In genomic region chr11:84886767-84887511, GRCm38 (mm10) we compare ENCODE assay signal across 17 mouse cellular contexts. TPM values are rescaled to one million over a fixed set of nuclear protein-coding genes. Genes with fewer than 3 reads are reported as not detected.
DNase-seq lines count a peak whose midpoint lies in the region; ATAC-seq and TF ChIP-seq lines count a peak whose summit lies in the region.
"Had no signal": no experiment of that assay in that cellular context is flagged by ENCODE, and none has a peak within 500 bp of the region (broad histone marks: within the 10 kb centered on the region; RNA-seq: fewer than 3 reads in every experiment).

No protein-coding gene starts in this region.

- DNase-seq in kidney, adult 9 months = peak; percentile 54
- peak; percentile 32 for DNase-seq in testis, postnatal 10 days (ENCODE audit: low spot score)
- DNase-seq in testis, postnatal 14 days (ENCODE audit: low spot score) = no peak
- no peak for DNase-seq in adrenal gland, adult 2 months
- DNase-seq in embryo, embryonic 10 days (ENCODE audit: low spot score) = no peak
- DNase-seq: adrenal gland, postnatal 10 days; cerebellum, adult 11 months; cerebellum, adult 8-10 months; cerebellum, postnatal 14 days; gastrocnemius, postnatal 14 days; heart, postnatal 10 days had no signal

- H3K9me3 ChIP-seq in kidney, embryonic 15.5 days (replicated peaks) = no peaks in the 10 kb centered on the region
- H3K9me3 ChIP-seq in intestine, embryonic 15.5 days = no peaks in the 10 kb centered on the region
- H3K9me3 ChIP-seq: embryonic facial prominence, embryonic 12.5 days; forebrain, embryonic 15.5 days; hindbrain, embryonic 13.5 days had no signal

- no peak overlapping the region for H3K4me3 ChIP-seq in kidney, embryonic 15.5 days (replicated peaks)
- H3K4me3 ChIP-seq in intestine, embryonic 15.5 days (replicated peaks) = no peak overlapping the region
- 0 out of 2 replicates have a peak overlapping the region, but pooled peaks have one; percentile 24 for H3K4me3 ChIP-seq in small intestine, adult 2 months (ENCODE audit: low read depth, low read length)
- H3K4me3 ChIP-seq: embryonic facial prominence, embryonic 12.5 days; forebrain, embryonic 15.5 days; hindbrain, embryonic 13.5 days had no signal

- peaks cover 87% of the 10 kb centered on the region for H3K36me3 ChIP-seq in kidney, embryonic 15.5 days
- H3K36me3 ChIP-seq in intestine, embryonic 15.5 days = peaks cover 19% of the 10 kb centered on the region; the same call in 1 of the 2 replicates
- peaks cover 33% of the 10 kb centered on the region for H3K36me3 ChIP-seq in small intestine, adult 2 months (ENCODE audit: control insufficient read depth, insufficient read depth, low read length)

- 83% methylated on average over 11 of the region's 11 CpGs for WGBS in kidney, embryonic 15.5 days
- 79% methylated on average over 11 of the region's 11 CpGs for WGBS in intestine, embryonic 15.5 days
- 46% methylated on average over 11 of the region's 11 CpGs for WGBS in small intestine, adult 2 months

- no peak overlapping the region for H3K9ac ChIP-seq in kidney, embryonic 15.5 days
- no peak overlapping the region for H3K9ac ChIP-seq in intestine, embryonic 15.5 days
- H3K9ac ChIP-seq: embryonic facial prominence, embryonic 12.5 days; forebrain, embryonic 15.5 days; hindbrain, embryonic 13.5 days had no signal

- no peaks in the 10 kb centered on the region for H3K4me1 ChIP-seq in kidney, embryonic 15.5 days
- 0 out of 2 replicates have a peak, but pooled peaks cover 3% of the 10 kb centered on the region for H3K4me1 ChIP-seq in intestine, embryonic 15.5 days (replicated peaks)
- H3K4me1 ChIP-seq in small intestine, adult 2 months (ENCODE audit: control insufficient read depth, insufficient read depth, insufficient read length, low read length) = peaks cover 7% of the 10 kb centered on the region; the same call in 1 of the 2 replicates
- H3K4me1 ChIP-seq: embryonic facial prominence, embryonic 12.5 days; forebrain, embryonic 15.5 days; hindbrain, embryonic 13.5 days had no signal

- H3K27ac ChIP-seq in kidney, embryonic 15.5 days = no peak overlapping the region
- peak overlapping the region; percentile 74 for H3K27ac ChIP-seq in intestine, embryonic 15.5 days
- H3K27ac ChIP-seq in small intestine, adult 2 months (ENCODE audit: insufficient read depth, low read depth, low read length) = peak overlapping the region; percentile 97
- H3K27ac ChIP-seq: embryonic facial prominence, embryonic 12.5 days; forebrain, embryonic 15.5 days; hindbrain, embryonic 13.5 days had no signal

- TF ChIP-seq POLR2A in small intestine, adult 2 months (IDR thresholded peaks at IDR 0.05; ENCODE audit: low read depth, low read length) = no peak

- no peak for TF ChIP-seq CTCF in small intestine, adult 2 months (IDR thresholded peaks at IDR 0.05; ENCODE audit: extremely low read depth, insufficient read length, insufficient replicate concordance, low read depth, low read length)

- H3K4me2 ChIP-seq in kidney, embryonic 15.5 days = no peak overlapping the region
- H3K4me2 ChIP-seq in intestine, embryonic 15.5 days (replicated peaks) = no peak overlapping the region; the same call in 1 of the 2 replicates
- H3K4me2 ChIP-seq: embryonic facial prominence, embryonic 12.5 days; forebrain, embryonic 15.5 days; hindbrain, embryonic 13.5 days had no signal

- no peaks in the 10 kb centered on the region for H3K27me3 ChIP-seq in kidney, embryonic 15.5 days
- H3K27me3 ChIP-seq in intestine, embryonic 15.5 days (replicated peaks) = no peaks in the 10 kb centered on the region
- H3K27me3 ChIP-seq in small intestine, adult 2 months (ENCODE audit: control insufficient read depth, insufficient read depth, low read length) = no peaks in the 10 kb centered on the region
- H3K27me3 ChIP-seq: embryonic facial prominence, embryonic 12.5 days; forebrain, embryonic 15.5 days; hindbrain, embryonic 13.5 days had no signal

- no peak for ATAC-seq in kidney, embryonic 15.5 days (replicated peaks; ENCODE audit: low FRiP score)
- peak; percentile 93 for ATAC-seq in intestine, embryonic 15.5 days
- ATAC-seq: forebrain, embryonic 15.5 days had no signal

RNA-seq across cellular contexts. Expression of gene Pigw, which starts 6.9 kb away (rescaled TPM):
- 3.7 and 4.9 TPM in 2 replicates for polyA plus RNA-seq in kidney, embryonic 15.5 days (2015; fragmentation: Nextera tagmentation; extraction: Ambion mirVana)
- polyA plus RNA-seq in intestine, embryonic 15.5 days (2015; fragmentation: Nextera tagmentation; extraction: Ambion mirVana) = 2.8 and 3.4 TPM in 2 replicates
- polyA plus RNA-seq in small intestine, adult 2 months (2012; rRNA removed) = 0.39 and 0.98 TPM in 2 replicates
- total RNA-seq in adrenal gland, adult 2 months (2021) = 10 to 100 TPM in 1 of 2 experiments, 1 to 10 TPM in 1; 6.5 to 10.1 TPM
- 1.2 and 1.9 TPM in 2 replicates for polyA plus RNA-seq in adrenal gland, adult 2 months (2012; rRNA removed)

RNA-seq across cellular contexts. Expression of gene Myo19, which starts 7.0 kb away (rescaled TPM):
- polyA plus RNA-seq in kidney, embryonic 15.5 days (2015; fragmentation: Nextera tagmentation; extraction: Ambion mirVana) = 11.1 and 12.3 TPM in 2 replicates
- polyA plus RNA-seq in intestine, embryonic 15.5 days (2015; fragmentation: Nextera tagmentation; extraction: Ambion mirVana) = 7.6 and 7.8 TPM in 2 replicates
- polyA plus RNA-seq in small intestine, adult 2 months (2012; rRNA removed) = 8.7 and 13.0 TPM in 2 replicates
- total RNA-seq in adrenal gland, adult 2 months (2021) = 10 to 100 TPM in 1 of 2 experiments, 1 to 10 TPM in 1; 9.3 to 13.2 TPM
- 11.4 and 12.7 TPM in 2 replicates for polyA plus RNA-seq in adrenal gland, adult 2 months (2012; rRNA removed)

RNA-seq across cellular contexts. Expression of gene Ggnbp2, which starts 16.3 kb away (rescaled TPM):
- polyA plus RNA-seq in kidney, embryonic 15.5 days (2015; fragmentation: Nextera tagmentation; extraction: Ambion mirVana) = 66.2 and 68.1 TPM in 2 replicates
- 78.7 and 83.1 TPM in 2 replicates for polyA plus RNA-seq in intestine, embryonic 15.5 days (2015; fragmentation: Nextera tagmentation; extraction: Ambion mirVana)
- polyA plus RNA-seq in small intestine, adult 2 months (2012; rRNA removed) = 12.0 and 29.2 TPM in 2 replicates
- total RNA-seq in adrenal gland, adult 2 months (2021) = 10 to 100 TPM; 67.1 to 87.0 TPM
- polyA plus RNA-seq in adrenal gland, adult 2 months (2012; rRNA removed) = 7.5 and 8.2 TPM in 2 replicates

RNA-seq across cellular contexts. Expression of gene Znhit3, which starts 29.2 kb away (rescaled TPM):
- polyA plus RNA-seq in kidney, embryonic 15.5 days (2015; fragmentation: Nextera tagmentation; extraction: Ambion mirVana) = 60.0 and 65.0 TPM in 2 replicates
- 51.6 and 57.1 TPM in 2 replicates for polyA plus RNA-seq in intestine, embryonic 15.5 days (2015; fragmentation: Nextera tagmentation; extraction: Ambion mirVana)
- 3.3 and 4.3 TPM in 2 replicates for polyA plus RNA-seq in small intestine, adult 2 months (2012; rRNA removed)
- 10 to 100 TPM in 1 of 2 experiments, 1 to 10 TPM in 1; 8.6 to 13.7 TPM for total RNA-seq in adrenal gland, adult 2 months (2021)
- 5.8 and 6.2 TPM in 2 replicates for polyA plus RNA-seq in adrenal gland, adult 2 months (2012; rRNA removed)

RNA-seq across cellular contexts. Expression of gene Dhrs11, which starts 58.1 kb away (rescaled TPM):
- 11.6 and 15.7 TPM in 2 replicates for polyA plus RNA-seq in kidney, embryonic 15.5 days (2015; fragmentation: Nextera tagmentation; extraction: Ambion mirVana)
- polyA plus RNA-seq in intestine, embryonic 15.5 days (2015; fragmentation: Nextera tagmentation; extraction: Ambion mirVana) = 64.4 and 78.1 TPM in 2 replicates
- 295 and 763 TPM in 2 replicates for polyA plus RNA-seq in small intestine, adult 2 months (2012; rRNA removed)
- 10 to 100 TPM; 41.6 to 42.4 TPM for total RNA-seq in adrenal gland, adult 2 months (2021)
- polyA plus RNA-seq in adrenal gland, adult 2 months (2012; rRNA removed) = 88.1 and 97.1 TPM in 2 replicates

Comparison
In these comparisons a context has a peak if more than half of its experiments do, and no peak if none do; other contexts are left out.
1. DNase-seq: peak in kidney, adult 9 months (single experiment) and testis, postnatal 10 days (single experiment); none in testis, postnatal 14 days (single experiment), adrenal gland, adult 2 months (single experiment) and embryo, embryonic 10 days (single experiment).